Mouse (Mus musculus): Measurements from ENCODE around the gene Prom2.
A peak's percentile ranks its signal among the peaks of the same experiment; 100 is the strongest.

Gene Prom2

DNA sequence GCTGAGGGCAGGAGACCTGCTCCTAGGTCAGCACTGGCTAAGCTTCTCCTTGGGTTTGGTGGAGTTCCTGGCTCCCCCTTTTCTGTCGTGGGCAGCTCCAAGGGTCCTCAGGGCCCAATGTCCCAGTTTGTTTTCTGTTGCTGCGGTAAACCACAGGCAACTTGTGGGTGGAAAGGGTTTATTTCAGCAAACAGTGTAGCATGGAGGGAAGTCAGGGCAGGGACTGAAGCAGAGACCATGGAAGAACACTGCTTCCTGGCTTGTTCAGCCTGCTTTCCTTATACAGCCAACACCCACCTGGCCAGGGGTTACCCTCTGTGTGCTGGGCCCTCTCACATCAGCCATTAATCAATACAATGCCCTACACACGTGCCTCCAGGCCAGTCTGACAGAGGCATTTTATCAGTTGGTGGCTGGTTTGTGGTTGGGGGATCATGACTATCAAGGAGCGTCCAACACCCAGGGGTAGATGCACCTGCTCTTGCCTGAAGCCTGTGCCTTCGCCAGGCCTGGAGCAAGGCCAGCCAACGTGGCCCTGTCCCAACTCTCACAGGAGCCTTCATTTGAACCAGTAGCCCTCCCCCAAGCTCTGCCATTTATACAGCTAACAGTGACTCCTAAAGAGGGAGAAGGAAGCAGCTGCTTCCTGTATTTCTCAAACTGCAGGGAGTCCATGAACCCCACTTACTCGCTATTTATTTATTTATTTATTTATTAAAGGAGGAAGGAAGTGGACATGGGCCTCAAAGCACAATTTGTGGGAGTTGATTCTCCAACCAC is 17.1 kb downstream of the Prom2 start:
- peak; percentile 37 to 43 for DNase-seq

- DNase-seq, result peak in 1 of 2 experiments; percentile 25
Observed at GRCm38 (mm10) chr2:127522006-127522441, 19.2 kb downstream of the Prom2 start, which contains the start of gene Kcnip3. TSS of gene Kcnip3 (minus strand) at chr2:127522094.

GRCm38 (mm10) chr2:127521172-127522005 is 19.9 kb downstream of the Prom2 start:
- peak; percentile 44 to 55 for DNase-seq

- no peak for DNase-seq
Observed at GRCm38 (mm10) chr2:127520123-127520522, 21.1 kb downstream of the Prom2 start.

DNA sequence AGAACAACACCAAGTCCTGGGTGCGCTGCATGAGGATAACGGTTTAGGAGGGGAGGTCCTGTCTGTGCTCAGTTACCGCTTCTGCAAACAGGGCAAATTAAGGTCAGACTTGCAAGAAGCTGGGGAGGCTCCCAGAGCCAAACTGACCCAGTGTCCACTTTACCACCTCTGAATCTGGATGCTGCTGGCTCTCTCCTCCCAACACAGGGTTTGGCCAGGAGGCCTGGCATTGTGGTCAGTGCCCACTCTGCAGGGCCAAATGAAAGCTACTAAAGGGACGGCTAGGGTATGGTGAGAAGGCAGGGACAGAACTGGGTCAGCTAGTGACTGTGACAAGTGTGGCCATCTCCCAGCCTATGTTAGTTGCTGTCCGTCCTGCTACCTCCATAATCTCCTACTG is 22.0 kb downstream of the Prom2 start:
- no peak for DNase-seq

DNA sequence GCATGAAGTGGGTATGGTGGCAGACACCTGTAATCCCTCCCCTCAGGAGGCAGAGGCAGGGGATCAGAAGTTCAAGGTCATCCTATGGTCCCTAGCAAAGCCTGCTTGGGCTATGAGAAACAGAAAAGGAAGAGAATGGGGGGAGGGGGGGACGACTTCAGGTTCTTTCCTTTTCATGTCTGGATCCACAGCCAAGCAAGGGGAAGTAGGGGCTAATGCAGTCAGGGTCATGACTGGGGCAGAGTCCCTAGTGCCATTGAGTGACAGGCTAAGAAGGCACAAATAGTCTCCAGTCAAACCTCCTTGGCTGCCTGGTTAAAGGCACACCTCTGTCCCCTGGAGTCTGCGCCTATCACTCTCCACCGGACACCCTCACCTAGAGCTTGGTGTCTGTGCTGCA is 22.4 kb downstream of the Prom2 start:
- no peak for DNase-seq

DNA sequence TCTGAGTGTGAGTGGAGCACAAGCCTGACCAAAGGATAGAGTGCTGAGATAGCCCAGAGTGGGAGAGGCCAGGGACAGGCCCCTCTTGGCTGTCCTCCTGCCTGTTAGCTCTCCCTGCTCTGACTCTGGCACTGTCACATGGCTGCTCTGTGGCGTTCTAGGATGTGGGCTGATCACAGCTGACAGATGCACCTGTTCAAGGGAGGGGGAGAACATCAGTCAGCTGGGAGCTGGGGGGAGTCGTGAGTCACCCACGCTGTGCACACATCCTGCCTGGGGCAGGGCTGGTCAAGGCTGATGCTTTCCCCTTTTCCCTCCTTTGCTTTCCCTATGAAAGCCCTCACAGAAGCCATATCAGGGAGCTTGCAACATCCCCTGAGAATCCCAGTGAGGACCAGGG is 23.0 kb downstream of the Prom2 start:
- no peak for DNase-seq

GRCm38 (mm10) chr2:127517081-127517480 is 24.2 kb downstream of the Prom2 start:
- DNase-seq, result no peak

- DNase-seq, result no peak
Observed at GRCm38 (mm10) chr2:127514380-127515124, 26.7 kb downstream of the Prom2 start.

DNA sequence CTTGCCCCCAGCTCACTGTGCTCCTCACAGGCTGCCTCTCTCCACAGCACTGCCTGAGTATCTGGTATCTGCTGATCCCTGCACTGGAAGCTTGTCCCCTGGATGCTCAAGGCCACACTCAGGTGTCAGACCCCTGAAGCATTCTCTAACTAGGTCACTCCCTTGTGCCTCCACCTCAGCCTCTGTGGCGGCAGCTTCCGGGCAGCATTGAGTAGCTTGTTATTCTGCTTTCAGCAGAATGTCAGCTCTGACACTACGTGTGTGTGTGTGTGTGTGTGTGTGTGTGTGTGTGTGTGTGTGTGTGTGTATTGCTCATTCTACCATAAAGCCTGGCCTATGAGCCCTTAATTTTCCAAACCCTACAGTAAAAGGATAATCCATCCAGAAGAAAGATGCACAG is 28.0 kb downstream of the Prom2 start:
- no peak for DNase-seq

- DNase-seq, result no peak
Observed at GRCm38 (mm10) chr2:127511426-127511825, 29.8 kb downstream of the Prom2 start.

GRCm38 (mm10) chr2:127507967-127508660 is 33.2 kb downstream of the Prom2 start:
- peak; percentile 62 to 68 for DNase-seq

- DNase-seq, result peak; percentile 91 to 92
Observed at GRCm38 (mm10) chr2:127507077-127507774, 34.0 kb downstream of the Prom2 start.

- no peak for DNase-seq
Observed at GRCm38 (mm10) chr2:127506131-127506632, 35.1 kb downstream of the Prom2 start.

DNA sequence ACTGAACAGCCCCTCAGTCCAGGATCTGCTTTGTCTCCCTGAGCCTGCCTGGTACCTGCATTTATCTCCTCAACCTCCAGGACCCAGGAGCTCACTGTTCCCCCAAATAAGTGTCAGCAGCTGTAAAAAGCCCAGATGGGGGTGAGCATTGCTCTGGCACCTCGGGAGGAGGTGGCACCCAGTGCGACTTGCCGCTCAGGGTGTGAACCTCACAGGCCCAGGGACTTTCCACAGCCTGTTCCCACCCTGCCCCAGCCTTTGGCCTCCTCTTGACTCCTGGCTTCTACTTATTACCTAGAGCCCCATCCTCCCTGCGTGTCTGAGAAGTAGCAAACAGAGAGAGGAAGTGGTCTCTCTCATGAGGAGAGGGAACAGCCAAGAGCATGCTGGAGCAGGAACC is 36.1 kb downstream of the Prom2 start:
- DNase-seq, result no peak

- DNase-seq, result no peak
Observed at GRCm38 (mm10) chr2:127503751-127504549, 37.3 kb downstream of the Prom2 start.

DNA sequence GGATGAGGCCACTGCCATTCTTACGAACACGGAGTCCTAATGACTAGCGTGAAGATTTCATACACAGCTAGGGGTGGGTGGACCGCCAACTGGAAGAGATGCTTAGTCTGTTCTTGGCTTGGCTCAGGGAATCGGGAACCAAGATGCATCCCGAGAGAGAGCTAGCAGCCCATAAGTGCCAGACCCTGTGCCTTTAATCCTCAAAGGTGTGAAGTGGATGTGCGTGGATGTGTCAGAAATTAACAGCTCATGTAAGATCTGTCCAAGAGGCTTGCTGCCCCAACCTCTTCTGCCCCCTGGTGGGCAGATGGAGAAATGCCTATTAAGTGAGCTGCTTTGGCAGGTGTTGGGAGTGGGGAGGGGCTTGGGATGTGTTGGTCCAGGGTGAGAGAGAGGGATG is 40.2 kb downstream of the Prom2 start:
- DNase-seq, result peak; percentile 75 to 82

DNA sequence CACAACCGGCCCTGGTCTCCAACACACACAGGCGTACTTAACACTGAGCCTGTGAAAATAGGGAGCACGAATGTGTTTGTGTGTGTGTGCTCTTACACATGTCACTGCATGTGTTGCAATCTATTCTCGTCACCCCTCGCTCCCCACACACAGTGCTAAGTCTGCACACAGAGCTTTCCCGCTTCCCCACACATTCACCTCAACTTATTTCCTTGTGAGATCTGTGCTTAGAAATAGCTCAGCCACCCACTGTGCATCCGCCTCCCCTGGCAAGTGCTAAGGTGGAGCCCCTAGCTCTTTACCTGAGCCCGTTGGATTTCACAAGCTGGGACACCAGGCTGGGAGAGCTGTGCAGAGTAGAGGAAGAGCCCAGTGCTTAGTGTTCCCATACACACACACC is 42.5 kb downstream of the Prom2 start:
- no peak for DNase-seq

GRCm38 (mm10) chr2:127496321-127496720 is 44.9 kb downstream of the Prom2 start:
- no peak for DNase-seq

- DNase-seq, result peak; percentile 85 to 90
Observed at GRCm38 (mm10) chr2:127484476-127485170, 56.6 kb downstream of the Prom2 start.

All from kidney, postnatal 4 days (tissue).